Mouse (Mus musculus): Measurements from ENCODE around the gene Nob1. TPM values are rescaled to one million over a fixed set of nuclear protein-coding genes. Genes with fewer than 3 reads are reported as not detected.

Nob1 gene
- total and polyA plus RNA-seq, 3 experiments: 21.5 to 22.0 (median 21.7) TPM

GRCm38 (mm10) chr8:107444626-107445025, 19.8 kb upstream of the Nob1 start:
- intact Hi-C loops (cut with DNase I): no loop called here
- no peak overlapping the region for H3K4me3 ChIP-seq
- peak; percentile 22 to 29 for DNase-seq
- no peak overlapping the region for H3K9ac ChIP-seq (ENCODE audit: low read depth, low read length)
- no peak overlapping the region for H3K27ac ChIP-seq
- no peaks in the 10 kb centered on the region for H3K36me3 ChIP-seq (ENCODE audit: control insufficient read depth, insufficient read depth, low read length)
- peaks cover 2% of the 10 kb centered on the region for H3K79me2 ChIP-seq (replicated peaks; ENCODE audit: control insufficient read depth, insufficient read depth, low read length)
- TF ChIP-seq POLR2A (IDR thresholded peaks at IDR 0.05; ENCODE audit: insufficient read depth, low read depth, low read length) (no peak), CTCF (IDR thresholded peaks at IDR 0.05) (no peak), EP300 (IDR thresholded peaks at IDR 0.05; ENCODE audit: insufficient read depth, low read depth, low read length) (no peak)
- 43% methylated on average over 3 of the region's 3 CpGs for WGBS
- H3K4me1 ChIP-seq (ENCODE audit: control insufficient read depth, insufficient read depth, low read length): peaks cover 5% of the 10 kb centered on the region; the same call in 1 of the 2 replicates
- H3K27me3 ChIP-seq (ENCODE audit: control insufficient read depth, insufficient read depth, low read length): no peaks in the 10 kb centered on the region

DNA sequence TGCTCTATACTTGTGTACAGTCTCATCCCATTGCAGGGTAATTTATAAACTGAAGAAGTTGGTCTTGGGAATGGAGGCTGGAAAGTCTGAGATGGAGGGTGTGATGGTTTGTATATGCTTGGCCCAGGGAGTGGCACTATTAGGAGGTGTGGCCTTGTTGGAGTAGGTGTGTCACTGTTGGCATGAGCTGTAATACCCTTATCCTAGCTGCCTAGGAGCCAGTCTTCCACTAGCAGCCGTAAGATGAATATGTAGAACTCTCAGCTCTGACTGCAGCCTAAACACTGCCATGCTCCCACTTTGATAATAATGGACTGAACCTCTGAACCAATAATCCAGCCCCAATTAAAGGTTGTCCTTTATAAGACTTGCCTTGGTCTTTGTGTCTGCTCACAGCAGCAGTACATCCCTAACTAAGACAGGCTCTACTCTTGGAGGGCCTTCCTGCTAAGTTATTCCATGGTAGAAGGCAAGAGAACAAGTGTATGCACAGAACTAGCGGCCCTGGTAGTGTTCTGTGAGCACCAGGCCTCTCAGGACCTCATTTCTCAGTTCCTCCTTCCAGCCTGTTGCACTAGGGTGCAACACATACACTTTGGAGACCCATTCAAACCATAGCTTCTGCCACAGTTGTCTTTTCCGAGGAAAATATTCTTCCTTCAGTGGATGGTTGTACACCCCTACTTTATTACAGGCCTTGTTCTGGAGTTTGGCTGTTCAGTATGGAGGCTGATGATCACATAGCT, 15.2 kb upstream of the Nob1 start:
- Histone ChIP-seq H3K27me3 (ENCODE audit: control insufficient read depth, insufficient read depth, low read length) (no peaks in the 10 kb centered on the region), H3K9ac (ENCODE audit: low read depth, low read length) (no peak overlapping the region), H3K4me3 (no peak overlapping the region), H3K79me2 (replicated peaks; ENCODE audit: control insufficient read depth, insufficient read depth, low read length) (no peaks in the 10 kb centered on the region; the same call in none of the 2 replicates), H3K4me1 (ENCODE audit: control insufficient read depth, insufficient read depth, low read length) (peaks cover 7% of the 10 kb centered on the region), H3K27ac (no peak overlapping the region), H3K36me3 (ENCODE audit: control insufficient read depth, insufficient read depth, low read length) (no peaks in the 10 kb centered on the region)
- intact Hi-C loops (cut with DNase I): no loop called here
- TF ChIP-seq CTCF (IDR thresholded peaks at IDR 0.05) (no peak), POLR2A (IDR thresholded peaks at IDR 0.05; ENCODE audit: insufficient read depth, low read depth, low read length) (no peak), EP300 (IDR thresholded peaks at IDR 0.05; ENCODE audit: insufficient read depth, low read depth, low read length) (no peak)
- 84% methylated on average over 3 of the region's 3 CpGs for WGBS
- no peak for DNase-seq

DNA sequence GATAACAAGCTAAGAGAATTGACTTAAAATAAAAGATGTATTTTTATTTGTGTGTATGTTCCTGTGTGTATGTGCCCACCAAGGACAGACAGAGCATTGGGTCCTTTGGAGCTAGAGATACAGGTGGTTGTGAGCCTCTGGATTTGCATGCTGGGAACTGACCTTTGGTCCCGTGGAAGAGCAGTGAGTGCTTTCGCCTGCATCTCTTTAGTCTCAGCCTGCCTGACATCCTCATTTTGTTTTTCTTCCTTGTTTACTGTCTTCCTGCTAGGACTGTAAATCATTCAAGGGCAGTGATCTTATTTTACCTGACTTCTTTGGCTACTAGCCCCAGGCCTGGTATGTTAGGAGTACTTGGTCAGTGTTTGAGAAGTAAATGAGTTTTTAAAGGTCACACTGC, 12.9 kb upstream of the Nob1 start:
- Histone ChIP-seq H3K4me3 (no peak overlapping the region), H3K9ac (ENCODE audit: low read depth, low read length) (no peak overlapping the region), H3K4me1 (ENCODE audit: control insufficient read depth, insufficient read depth, low read length) (peaks cover 5% of the 10 kb centered on the region), H3K36me3 (ENCODE audit: control insufficient read depth, insufficient read depth, low read length) (no peaks in the 10 kb centered on the region), H3K27ac (no peak overlapping the region), H3K79me2 (replicated peaks; ENCODE audit: control insufficient read depth, insufficient read depth, low read length) (no peaks in the 10 kb centered on the region; the same call in none of the 2 replicates), H3K27me3 (ENCODE audit: control insufficient read depth, insufficient read depth, low read length) (no peaks in the 10 kb centered on the region)
- intact Hi-C loops (cut with DNase I): no loop called here
- no peak for TF ChIP-seq CTCF (IDR thresholded peaks at IDR 0.05)
- no peak for TF ChIP-seq EP300 (IDR thresholded peaks at IDR 0.05; ENCODE audit: insufficient read depth, low read depth, low read length)
- TF ChIP-seq POLR2A (IDR thresholded peaks at IDR 0.05; ENCODE audit: insufficient read depth, low read depth, low read length): no peak
- 78% methylated on average over 2 of the region's 2 CpGs for WGBS
- DNase-seq: no peak

GRCm38 (mm10) chr8:107436841-107437421, 12.1 kb upstream of the Nob1 start:
- 5% methylated on average over 16 of the region's 16 CpGs for WGBS
- intact Hi-C loops (cut with DNase I): no loop called here
- TF ChIP-seq POLR2A (IDR thresholded peaks at IDR 0.05; ENCODE audit: insufficient read depth, low read depth, low read length) (no peak), CTCF (IDR thresholded peaks at IDR 0.05) (no peak), EP300 (IDR thresholded peaks at IDR 0.05; ENCODE audit: insufficient read depth, low read depth, low read length) (no peak)

GRCm38 (mm10) chr8:107435962-107436831, 11.3 kb upstream of the Nob1 start, which contains the start of gene Wwp2:
Gene Wwp2, plus strand, starts transcription at chr8:107436365.
- intact Hi-C loops (cut with DNase I): no loop called here
- peak; percentile 88 for DNase-seq
- Histone ChIP-seq H3K4me1 (ENCODE audit: control insufficient read depth, insufficient read depth, low read length) (peaks cover 5% of the 10 kb centered on the region), H3K27me3 (ENCODE audit: control insufficient read depth, insufficient read depth, low read length) (no peaks in the 10 kb centered on the region), H3K36me3 (ENCODE audit: control insufficient read depth, insufficient read depth, low read length) (no peaks in the 10 kb centered on the region), H3K79me2 (replicated peaks; ENCODE audit: control insufficient read depth, insufficient read depth, low read length) (no peaks in the 10 kb centered on the region; the same call in 1 of the 2 replicates), H3K9ac (ENCODE audit: low read depth, low read length) (peak within 1 kb of the TSS; percentile 98), H3K27ac (peak within 1 kb of the TSS; percentile 91), H3K4me3 (peak within 1 kb of the TSS; percentile 88)
- TF ChIP-seq CTCF (IDR thresholded peaks at IDR 0.05) (peak; percentile 18), POLR2A (IDR thresholded peaks at IDR 0.05; ENCODE audit: insufficient read depth, low read depth, low read length) (peak; percentile 55), EP300 (IDR thresholded peaks at IDR 0.05; ENCODE audit: insufficient read depth, low read depth, low read length) (0 out of 2 replicates have a peak, but pooled peaks have one; percentile 9)
- WGBS: 2% methylated on average over 63 of the region's 81 CpGs

More at GRCm38 (mm10) chr8:107436841-107437421, 12.1 kb upstream of the Nob1 start:
- Histone ChIP-seq H3K79me2 (replicated peaks; ENCODE audit: control insufficient read depth, insufficient read depth, low read length) (no peaks in the 10 kb centered on the region; the same call in none of the 2 replicates), H3K4me1 (ENCODE audit: control insufficient read depth, insufficient read depth, low read length) (peaks cover 5% of the 10 kb centered on the region), H3K27ac (peak overlapping the region; percentile 91), H3K27me3 (ENCODE audit: control insufficient read depth, insufficient read depth, low read length) (no peaks in the 10 kb centered on the region), H3K9ac (ENCODE audit: low read depth, low read length) (peak overlapping the region; percentile 98), H3K36me3 (ENCODE audit: control insufficient read depth, insufficient read depth, low read length) (no peaks in the 10 kb centered on the region), H3K4me3 (peak overlapping the region; percentile 88)
- DNase-seq: peak; percentile 17 to 22
